Mouse (Mus musculus) 3134 (cell line): ENCODE measurements around the gene Klhl8.

Experiments
- DNase-seq: peaks from one replicate; pipeline ENCODE4 v3.0.0-alpha.2; 2011; ENCODE audit warnings: low spot score; ENCODE audit not compliant: insufficient read length; ENCODE audit errors: extremely low read depth

The Klhl8 gene

GRCm38 (mm10) chr5:103814551-103815248 lies 96.4 kb downstream of the Klhl8 start:
- no peak for DNase-seq

- no peak for DNase-seq
Measured at GRCm38 (mm10) chr5:103813997-103814542, 97.0 kb downstream of the Klhl8 start.

GRCm38 (mm10) chr5:103813291-103813690 lies 97.8 kb downstream of the Klhl8 start:
- DNase-seq: no peak
